Mouse (Mus musculus): ENCODE results near the gene Gm37240.

GRCm38 (mm10) chr3:85176736-85177135 lies 710.6 kb downstream of the Gm37240 start:
- TF ChIP-seq CTCF (IDR thresholded peaks at IDR 0.05; ENCODE audit: control insufficient read depth, insufficient read depth, low read length) (no peak), POLR2A (IDR thresholded peaks at IDR 0.05; ENCODE audit: borderline replicate concordance, control insufficient read depth, low read depth, low read length) (no peak)
